Mouse (Mus musculus) stomach, embryonic 15.5 days (tissue): ENCODE data around the gene Fbxl20. TPM values are rescaled to one million over a fixed set of nuclear protein-coding genes. Genes with fewer than 3 reads are reported as not detected.

ENCODE experiments used
- ATAC-seq: fragments of 200-750 bp; cut with Nextera tagmentation; 2 replicates; pipeline ENCODE4 v1.8.0; 2017; ENCODE audit warnings: low read depth, moderate number of reproducible peaks, moderate TSS enrichment; ENCODE audit not compliant: insufficient read depth, low FRiP score
- H3K27ac ChIP-seq: fragments of 300-500 bp; sonication (generic); 2 replicates; pipeline ENCODE4 v1.5.1; 2015; ENCODE audit warnings: mild to moderate bottlenecking, inconsistent platforms
- H3K27me3 ChIP-seq: fragments of 300-500 bp; sonication (generic); replicated peaks from 2 replicates; pipeline ENCODE4 v1.6.1; 2015; ENCODE audit warnings: inconsistent platforms
- H3K36me3 ChIP-seq: fragments of 300-500 bp; sonication (generic); 2 replicates; pipeline ENCODE4 v1.6.1; 2015; ENCODE audit warnings: inconsistent platforms
- H3K4me1 ChIP-seq: fragments of 300-500 bp; sonication (generic); 2 replicates; pipeline ENCODE4 v1.6.1; 2015; ENCODE audit warnings: inconsistent platforms
- H3K4me2 ChIP-seq: fragments of 300-500 bp; sonication (generic); 2 replicates; pipeline ENCODE4 v1.6.1; 2015; ENCODE audit warnings: mild to moderate bottlenecking, inconsistent platforms
- H3K4me3 ChIP-seq: fragments of 300-500 bp; sonication (generic); replicated peaks from 2 replicates; pipeline ENCODE4 v1.5.1; 2015; ENCODE audit warnings: inconsistent platforms
- H3K9ac ChIP-seq: fragments of 300-500 bp; sonication (generic); 2 replicates; pipeline ENCODE4 v1.6.1; 2015; ENCODE audit warnings: inconsistent platforms
- H3K9me3 ChIP-seq: fragments of 300-500 bp; sonication (generic); 2 replicates; pipeline ENCODE4 v1.6.1; 2016; ENCODE audit warnings: inconsistent platforms
- WGBS: fragments of 180-500 bp; shearing (Covaris S2); methylation state at CpG from one replicate; pipeline ENCODE4 v1.1.7; 2015; 5-methylcytosine and 5-hydroxymethylcytosine counted together
- polyA plus RNA-seq: library from polyadenylated mRNA; unstranded; fragments of >200 nt; fragmentation: Nextera tagmentation; extraction: Ambion mirVana; gene quantifications from 2 replicates; pipeline ENCODE4 v1.2.1, GENCODE M21; 2015

Fbxl20 gene
- polyA plus RNA-seq, 1 experiment from 2014 or later, result 17.3 TPM

- Histone ChIP-seq H3K36me3 (peaks cover 8% of the 10 kb centered on the region), H3K27me3 (no peaks in the 10 kb centered on the region), H3K27ac (no peak overlapping the region), H3K4me1 (no peaks in the 10 kb centered on the region), H3K4me3 (no peak overlapping the region), H3K9me3 (no peaks in the 10 kb centered on the region), H3K9ac (no peak overlapping the region), H3K4me2 (no peak overlapping the region)
- 89% methylated on average over 9 of the region's 9 CpGs for WGBS
- no peak for ATAC-seq
Measured at GRCm38 (mm10) chr11:98086141-98086540, 64.1 kb downstream of the Fbxl20 start.

- no peak for ATAC-seq
- WGBS, result 80% methylated on average over 7 of the region's 7 CpGs
- Histone ChIP-seq H3K27ac (no peak overlapping the region), H3K4me1 (no peaks in the 10 kb centered on the region), H3K4me2 (no peak overlapping the region), H3K9ac (no peak overlapping the region), H3K27me3 (no peaks in the 10 kb centered on the region), H3K4me3 (no peak overlapping the region), H3K9me3 (no peaks in the 10 kb centered on the region), H3K36me3 (no peaks in the 10 kb centered on the region)
Measured at GRCm38 (mm10) chr11:98082745-98083144, 67.5 kb downstream of the Fbxl20 start.

GRCm38 (mm10) chr11:98080450-98080849 is 69.8 kb downstream of the Fbxl20 start:
- H3K36me3 ChIP-seq, result no peaks in the 10 kb centered on the region
- H3K27me3 ChIP-seq, result no peaks in the 10 kb centered on the region
- ATAC-seq, result no peak
- H3K27ac ChIP-seq, result no peak overlapping the region
- no peak overlapping the region for H3K4me3 ChIP-seq
- no peaks in the 10 kb centered on the region for H3K9me3 ChIP-seq
- WGBS, result 81% methylated on average over 6 of the region's 6 CpGs
- H3K9ac ChIP-seq, result no peak overlapping the region
- no peaks in the 10 kb centered on the region for H3K4me1 ChIP-seq
- no peak overlapping the region for H3K4me2 ChIP-seq

- Histone ChIP-seq H3K4me3 (no peak overlapping the region), H3K9ac (no peak overlapping the region), H3K27me3 (no peaks in the 10 kb centered on the region), H3K4me2 (no peak overlapping the region), H3K9me3 (no peaks in the 10 kb centered on the region), H3K4me1 (no peaks in the 10 kb centered on the region), H3K36me3 (no peaks in the 10 kb centered on the region), H3K27ac (no peak overlapping the region)
- ATAC-seq, result no peak
- WGBS, result 77% methylated on average over 8 of the region's 8 CpGs
Measured at GRCm38 (mm10) chr11:98077086-98077485, 73.1 kb downstream of the Fbxl20 start.

GRCm38 (mm10) chr11:98075195-98075808 is 74.9 kb downstream of the Fbxl20 start:
- Histone ChIP-seq H3K9ac (no peak overlapping the region), H3K9me3 (no peaks in the 10 kb centered on the region)
- 20% methylated on average over 13 of the region's 13 CpGs for WGBS

GRCm38 (mm10) chr11:98073442-98073841 is 76.8 kb downstream of the Fbxl20 start:
- ATAC-seq, result no peak
- H3K27ac ChIP-seq, result no peak overlapping the region
- H3K4me1 ChIP-seq, result no peaks in the 10 kb centered on the region
- no peak overlapping the region for H3K4me3 ChIP-seq
- H3K4me2 ChIP-seq, result no peak overlapping the region
- no peak overlapping the region for H3K9ac ChIP-seq
- WGBS, result 85% methylated on average over 4 of the region's 4 CpGs
- no peaks in the 10 kb centered on the region for H3K9me3 ChIP-seq
- H3K27me3 ChIP-seq, result no peaks in the 10 kb centered on the region
- H3K36me3 ChIP-seq, result no peaks in the 10 kb centered on the region

More at GRCm38 (mm10) chr11:98075195-98075808, 74.9 kb downstream of the Fbxl20 start:
- Histone ChIP-seq H3K36me3 (no peaks in the 10 kb centered on the region), H3K4me1 (no peaks in the 10 kb centered on the region), H3K27me3 (no peaks in the 10 kb centered on the region), H3K27ac (no peak overlapping the region), H3K4me2 (no peak overlapping the region), H3K4me3 (no peak overlapping the region)
- ATAC-seq, result no peak

GRCm38 (mm10) chr11:98067255-98067654 is 82.9 kb downstream of the Fbxl20 start:
- ATAC-seq, result no peak
- H3K27me3 ChIP-seq, result no peaks in the 10 kb centered on the region
- WGBS, result 96% methylated on average over 21 of the region's 21 CpGs
- H3K4me2 ChIP-seq, result no peak overlapping the region
- H3K4me1 ChIP-seq, result no peaks in the 10 kb centered on the region
- no peak overlapping the region for H3K9ac ChIP-seq
- no peak overlapping the region for H3K4me3 ChIP-seq
- no peak overlapping the region for H3K27ac ChIP-seq
- H3K9me3 ChIP-seq, result no peaks in the 10 kb centered on the region
- H3K36me3 ChIP-seq, result no peaks in the 10 kb centered on the region

- no peaks in the 10 kb centered on the region for H3K36me3 ChIP-seq
- H3K4me2 ChIP-seq, result no peak overlapping the region
- H3K9ac ChIP-seq, result no peak overlapping the region
- H3K27ac ChIP-seq, result no peak overlapping the region
- no peak overlapping the region for H3K4me3 ChIP-seq
- ATAC-seq, result no peak
- no peaks in the 10 kb centered on the region for H3K4me1 ChIP-seq
- H3K9me3 ChIP-seq, result no peaks in the 10 kb centered on the region
- WGBS, result 90% methylated on average over 12 of the region's 12 CpGs
- no peaks in the 10 kb centered on the region for H3K27me3 ChIP-seq
Measured at GRCm38 (mm10) chr11:98066201-98066600, 84.0 kb downstream of the Fbxl20 start.

- ATAC-seq, result no peak
- no peak overlapping the region for H3K4me2 ChIP-seq
- H3K4me1 ChIP-seq, result 0 out of 2 replicates have a peak, but pooled peaks cover 6% of the 10 kb centered on the region
- 52% methylated on average over 6 of the region's 6 CpGs for WGBS
- no peaks in the 10 kb centered on the region for H3K36me3 ChIP-seq
- H3K27me3 ChIP-seq, result no peaks in the 10 kb centered on the region
- H3K9me3 ChIP-seq, result no peaks in the 10 kb centered on the region
- H3K4me3 ChIP-seq, result no peak overlapping the region
- H3K27ac ChIP-seq, result no peak overlapping the region
- H3K9ac ChIP-seq, result no peak overlapping the region
Measured at GRCm38 (mm10) chr11:98061904-98062562, 88.2 kb downstream of the Fbxl20 start.

GRCm38 (mm10) chr11:98061441-98061840 is 88.8 kb downstream of the Fbxl20 start:
- Histone ChIP-seq H3K27ac (no peak overlapping the region), H3K36me3 (no peaks in the 10 kb centered on the region), H3K4me2 (no peak overlapping the region), H3K4me1 (0 out of 2 replicates have a peak, but pooled peaks cover 6% of the 10 kb centered on the region), H3K9ac (no peak overlapping the region), H3K9me3 (no peaks in the 10 kb centered on the region), H3K4me3 (no peak overlapping the region), H3K27me3 (no peaks in the 10 kb centered on the region)
- no peak for ATAC-seq
- WGBS, result 71% methylated on average over 3 of the region's 3 CpGs

GRCm38 (mm10) chr11:98060104-98060692 is 90.0 kb downstream of the Fbxl20 start:
- Histone ChIP-seq H3K27ac (no peak overlapping the region), H3K9me3 (no peaks in the 10 kb centered on the region), H3K27me3 (peaks cover 6% of the 10 kb centered on the region; the same call in 1 of the 2 replicates), H3K4me3 (no peak overlapping the region), H3K4me1 (0 out of 2 replicates have a peak, but pooled peaks cover 6% of the 10 kb centered on the region), H3K4me2 (no peak overlapping the region), H3K9ac (no peak overlapping the region), H3K36me3 (no peaks in the 10 kb centered on the region)
- 70% methylated on average over 5 of the region's 5 CpGs for WGBS
- no peak for ATAC-seq

- no peak for ATAC-seq
- H3K27ac ChIP-seq, result no peak overlapping the region
Measured at GRCm38 (mm10) chr11:98059662-98060061, 90.5 kb downstream of the Fbxl20 start.

More at GRCm38 (mm10) chr11:98059662-98060061, 90.5 kb downstream of the Fbxl20 start:
- H3K9me3 ChIP-seq, result no peaks in the 10 kb centered on the region
- peaks cover 9% of the 10 kb centered on the region; the same call in 1 of the 2 replicates for H3K27me3 ChIP-seq
- H3K36me3 ChIP-seq, result no peaks in the 10 kb centered on the region
- no peak overlapping the region for H3K4me3 ChIP-seq
- H3K9ac ChIP-seq, result no peak overlapping the region
- H3K4me2 ChIP-seq, result no peak overlapping the region
- H3K4me1 ChIP-seq, result 0 out of 2 replicates have a peak, but pooled peaks cover 6% of the 10 kb centered on the region
- 61% methylated on average over 7 of the region's 7 CpGs for WGBS
